Mouse (Mus musculus): Measurements from ENCODE around the gene Adra1b. TPM values are rescaled to one million over a fixed set of nuclear protein-coding genes. Genes with fewer than 3 reads are reported as not detected.

The Adra1b gene
- total and polyA plus RNA-seq, 3 experiments = not detected

- Histone ChIP-seq H3K9me3 (replicated peaks; ENCODE audit: insufficient read depth, low read length) (no peaks in the 10 kb centered on the region), H3K27me3 (ENCODE audit: control insufficient read depth in 1 of 2, insufficient read depth in 2 of 2, low read length in 2 of 2) (no peaks in the 10 kb centered on the region), H3K27ac (ENCODE audit: control insufficient read depth, low read depth, low read length) (no peak overlapping the region), H3K36me3 (ENCODE audit: control insufficient read depth in 1 of 2, insufficient read depth in 2 of 2, low read length in 2 of 2) (no peaks in the 10 kb centered on the region), H3K9ac (ENCODE audit: control insufficient read depth, low read depth, low read length, poor library complexity, severe bottlenecking) (no peak overlapping the region), H3K4me3 (ENCODE audit: control insufficient read depth in 1 of 2, insufficient read depth in 1 of 2, low read depth in 2 of 2, low read length in 2 of 2) (no peak overlapping the region), H3K79me2 (ENCODE audit: control insufficient read depth, insufficient read depth, low read length, poor library complexity) (no peaks in the 10 kb centered on the region), H3K4me1 (ENCODE audit: control insufficient read depth in 1 of 2, insufficient read depth in 2 of 2, low read length in 2 of 2) (no peaks in the 10 kb centered on the region)
- TF ChIP-seq USF2 (IDR thresholded peaks at IDR 0.05; ENCODE audit: borderline replicate concordance in 1 of 2, insufficient read depth in 1 of 2, low read depth in 1 of 2, low read length in 2 of 2) = no peak
- TF ChIP-seq ZKSCAN1 (IDR thresholded peaks at IDR 0.05; ENCODE audit: low read depth, low read length) = no peak
- TF ChIP-seq TAL1 (IDR thresholded peaks at IDR 0.05; ENCODE audit: low read length) = no peak
- TF ChIP-seq RAD21 (IDR thresholded peaks at IDR 0.05; ENCODE audit: low read depth, low read length) = no peak
- no peak for TF ChIP-seq CHD1 (IDR thresholded peaks at IDR 0.05; ENCODE audit: low read depth, low read length)
- TF ChIP-seq MYB (IDR thresholded peaks at IDR 0.05; ENCODE audit: low read depth, low read length) = no peak
- no peak for TF ChIP-seq EP300 (IDR thresholded peaks at IDR 0.05; ENCODE audit: low read depth in 1 of 2, low read length in 2 of 2)
- no peak for TF ChIP-seq USF1 (IDR thresholded peaks at IDR 0.05; ENCODE audit: low read depth, low read length)
- no peak for TF ChIP-seq TBP (IDR thresholded peaks at IDR 0.05; ENCODE audit: low read depth, low read length)
- no peak for TF ChIP-seq ETS1 (IDR thresholded peaks at IDR 0.05; ENCODE audit: low read depth, low read length)
- TF ChIP-seq ZC3H11A (IDR thresholded peaks at IDR 0.05; ENCODE audit: low read depth, low read length) = no peak
- no peak for TF ChIP-seq RCOR1 (IDR thresholded peaks at IDR 0.05; ENCODE audit: low read depth, low read length)
- TF ChIP-seq GATA1 (IDR thresholded peaks at IDR 0.05; ENCODE audit: low read depth, low read length) = no peak
- no peak for TF ChIP-seq TCF12 (IDR thresholded peaks at IDR 0.05; ENCODE audit: low read depth, low read length)
- DNase-seq (ENCODE audit: low read depth, low spot score) = no peak
These were observed 10.6 kb upstream of the Adra1b start for GRCm38 (mm10) chr11:43911646-43912045.

GRCm38 (mm10) chr11:43903351-43903750, 2.3 kb upstream of the Adra1b start:
- Histone ChIP-seq H3K9me3 (replicated peaks; ENCODE audit: insufficient read depth, low read length) (no peaks in the 10 kb centered on the region), H3K4me3 (ENCODE audit: control insufficient read depth in 1 of 2, insufficient read depth in 1 of 2, low read depth in 2 of 2, low read length in 2 of 2) (no peak overlapping the region), H3K4me1 (ENCODE audit: control insufficient read depth in 1 of 2, insufficient read depth in 2 of 2, low read length in 2 of 2) (no peaks in the 10 kb centered on the region), H3K27me3 (ENCODE audit: control insufficient read depth in 1 of 2, insufficient read depth in 2 of 2, low read length in 2 of 2) (no peaks in the 10 kb centered on the region), H3K27ac (ENCODE audit: control insufficient read depth, low read depth, low read length) (no peak overlapping the region), H3K9ac (ENCODE audit: control insufficient read depth, low read depth, low read length, poor library complexity, severe bottlenecking) (no peak overlapping the region), H3K79me2 (ENCODE audit: control insufficient read depth, insufficient read depth, low read length, poor library complexity) (no peaks in the 10 kb centered on the region), H3K36me3 (ENCODE audit: control insufficient read depth in 1 of 2, insufficient read depth in 2 of 2, low read length in 2 of 2) (no peaks in the 10 kb centered on the region)
- no peak for DNase-seq (ENCODE audit: low read depth, low spot score)
- no peak for TF ChIP-seq JUND (IDR thresholded peaks at IDR 0.05; ENCODE audit: low read depth, low read length)
- TF ChIP-seq POLR2A (IDR thresholded peaks at IDR 0.05; ENCODE audit: control insufficient read depth in 1 of 2, insufficient read depth in 1 of 2, low read depth in 1 of 2, low read length in 2 of 2, poor library complexity in 1 of 2) = no peak
- TF ChIP-seq GABPA (IDR thresholded peaks at IDR 0.05; ENCODE audit: low read depth, low read length) = no peak
- no peak for TF ChIP-seq ZC3H11A (IDR thresholded peaks at IDR 0.05; ENCODE audit: low read depth, low read length)
- no peak for TF ChIP-seq GATA1 (IDR thresholded peaks at IDR 0.05; ENCODE audit: low read depth, low read length)
- TF ChIP-seq POLR2AphosphoS2 (IDR thresholded peaks at IDR 0.05; ENCODE audit: low read length) = no peak
- no peak for TF ChIP-seq RAD21 (IDR thresholded peaks at IDR 0.05; ENCODE audit: low read depth, low read length)
- no peak for TF ChIP-seq CTCF (IDR thresholded peaks at IDR 0.05 in 2 of 3, conservative IDR thresholded peaks at IDR 0.05 in 1 of 3; ENCODE audit: control insufficient read depth in 1 of 3, insufficient read depth in 1 of 3, low read depth in 2 of 3, low read length in 3 of 3, poor library complexity in 1 of 3, severe bottlenecking in 1 of 3)
- no peak for TF ChIP-seq NELFE (IDR thresholded peaks at IDR 0.05; ENCODE audit: low read depth, low read length)
- TF ChIP-seq KAT2A (conservative IDR thresholded peaks at IDR 0.05; ENCODE audit: low read depth, low read length) = no peak
- TF ChIP-seq NRF1 (IDR thresholded peaks at IDR 0.05; ENCODE audit: insufficient read depth, low read depth, low read length, poor library complexity, severe bottlenecking) = no peak

Data from MEL (cell line).